Mouse (Mus musculus) kidney, embryonic 14.5 days (tissue): Measurements from ENCODE around the gene Plekhf1. TPM values are rescaled to one million over a fixed set of nuclear protein-coding genes. Genes with fewer than 3 reads are reported as not detected.

Source experiments
- ATAC-seq: fragments of 200-750 bp; cut with Nextera tagmentation; 2 replicates; pipeline ENCODE4 v1.8.0; 2017; ENCODE audit warnings: moderate number of reproducible peaks, mild to moderate bottlenecking, moderate TSS enrichment, moderate library complexity; ENCODE audit not compliant: low FRiP score, low TSS enrichment
- H3K27ac ChIP-seq: fragments of 300-500 bp; sonication (generic); 2 replicates; pipeline ENCODE4 v1.5.1; 2014; ENCODE audit warnings: low read depth, mild to moderate bottlenecking, low read length, moderate library complexity, mixed read lengths
- H3K27me3 ChIP-seq: fragments of 300-500 bp; sonication (generic); 2 replicates; pipeline ENCODE4 v1.6.1; 2014; ENCODE audit warnings: mild to moderate bottlenecking, low read length; ENCODE audit not compliant: control insufficient read depth, insufficient read depth
- H3K36me3 ChIP-seq: fragments of 300-500 bp; sonication (generic); 2 replicates; pipeline ENCODE4 v1.6.1; 2014; ENCODE audit warnings: low read length, mixed read lengths; ENCODE audit not compliant: control insufficient read depth, insufficient read depth
- H3K4me1 ChIP-seq: fragments of 300-500 bp; sonication (generic); 2 replicates; pipeline ENCODE4 v1.6.1; 2014; ENCODE audit warnings: low read length, mixed read lengths; ENCODE audit not compliant: control insufficient read depth, insufficient read depth
- H3K4me2 ChIP-seq: fragments of 300-500 bp; sonication (generic); replicated peaks from 2 replicates; pipeline ENCODE4 v1.6.1; 2014; ENCODE audit warnings: low read depth, mild to moderate bottlenecking, low read length
- H3K4me3 ChIP-seq: fragments of 300-500 bp; sonication (generic); 2 replicates; pipeline ENCODE4 v1.5.1; 2014; ENCODE audit warnings: mild to moderate bottlenecking, low read length
- H3K9ac ChIP-seq: fragments of 300-500 bp; sonication (generic); 2 replicates; pipeline ENCODE4 v1.6.1; 2014; ENCODE audit warnings: low read depth, mild to moderate bottlenecking, low read length, moderate library complexity
- H3K9me3 ChIP-seq: fragments of 300-500 bp; sonication (generic); 2 replicates; pipeline ENCODE4 v1.6.1; 2016; ENCODE audit warnings: low read length; ENCODE audit not compliant: control insufficient read depth
- WGBS: fragments of 180-500 bp; shearing (Covaris S2); extraction: QIAGEN DNeasy Blood & Tissue Kit; methylation state at CpG from one replicate; pipeline ENCODE4 v1.1.7; 2014; 5-methylcytosine and 5-hydroxymethylcytosine counted together
- polyA plus RNA-seq: library from polyadenylated mRNA; unstranded; fragments of >200 nt; fragmentation: Nextera tagmentation; extraction: Ambion mirVana; gene quantifications from 2 replicates; pipeline ENCODE4 v1.2.1, GENCODE M21; 2014

Gene Plekhf1
- polyA plus RNA-seq = 3.8 and 4.9 TPM in 2 replicates

GRCm38 (mm10) chr7:38227900-38228298 lies at the start of gene Plekhf1:
Gene Plekhf1 (minus strand): TSS chr7:38228016.
- H3K9me3 ChIP-seq = no peaks in the 10 kb centered on the region
- ATAC-seq = peak; percentile 93
- under 1% methylated on average over 36 of the region's 36 CpGs for WGBS

GRCm38 (mm10) chr7:38272551-38272950 lies 44.7 kb upstream of the Plekhf1 start:
- ATAC-seq = no peak
- H3K9me3 ChIP-seq = no peaks in the 10 kb centered on the region
- H3K27me3 ChIP-seq = no peaks in the 10 kb centered on the region
- H3K9ac ChIP-seq = no peak overlapping the region
- H3K4me3 ChIP-seq = no peak overlapping the region
- no peak overlapping the region for H3K27ac ChIP-seq
- peaks cover 10% of the 10 kb centered on the region; the same call in 1 of the 2 replicates for H3K4me1 ChIP-seq
- H3K4me2 ChIP-seq = no peak overlapping the region
- peaks cover 13% of the 10 kb centered on the region for H3K36me3 ChIP-seq

More at GRCm38 (mm10) chr7:38227900-38228298, at the start of gene Plekhf1:
- H3K4me2 ChIP-seq = peak within 1 kb of the TSS; percentile 85
- peaks cover 15% of the 10 kb centered on the region for H3K4me1 ChIP-seq
- H3K9ac ChIP-seq = peak within 1 kb of the TSS; percentile 68
- H3K27me3 ChIP-seq = no peaks in the 10 kb centered on the region; the same call in 1 of the 2 replicates
- H3K36me3 ChIP-seq = no peaks in the 10 kb centered on the region
- H3K4me3 ChIP-seq = peak within 1 kb of the TSS; percentile 67
- H3K27ac ChIP-seq = peak within 1 kb of the TSS; percentile 82

GRCm38 (mm10) chr7:38271859-38272258 lies 44.0 kb upstream of the Plekhf1 start:
- Histone ChIP-seq H3K4me1 (peaks cover 10% of the 10 kb centered on the region; the same call in 1 of the 2 replicates), H3K27ac (no peak overlapping the region), H3K9ac (peak overlapping the region; percentile 73; the same call in 1 of the 2 replicates), H3K36me3 (peaks cover 19% of the 10 kb centered on the region), H3K9me3 (no peaks in the 10 kb centered on the region), H3K4me3 (peak overlapping the region; percentile 67), H3K27me3 (no peaks in the 10 kb centered on the region), H3K4me2 (peak overlapping the region; percentile 73)
- ATAC-seq = peak; percentile 33
- WGBS = 15% methylated on average over 4 of the region's 4 CpGs

- Histone ChIP-seq H3K27me3 (no peaks in the 10 kb centered on the region), H3K4me1 (peaks cover 10% of the 10 kb centered on the region; the same call in 1 of the 2 replicates), H3K9me3 (no peaks in the 10 kb centered on the region), H3K4me3 (peak overlapping the region; percentile 67), H3K27ac (peak overlapping the region; percentile 45; the same call in 1 of the 2 replicates), H3K36me3 (peaks cover 23% of the 10 kb centered on the region), H3K4me2 (peak overlapping the region; percentile 73), H3K9ac (peak overlapping the region; percentile 73)
- WGBS = 0% methylated on average over 11 of the region's 11 CpGs
- no peak for ATAC-seq
These were observed 43.6 kb upstream of the Plekhf1 start for GRCm38 (mm10) chr7:38271511-38271811.

- H3K4me1 ChIP-seq = peaks cover 10% of the 10 kb centered on the region; the same call in 1 of the 2 replicates
- H3K36me3 ChIP-seq = peaks cover 28% of the 10 kb centered on the region
- H3K4me3 ChIP-seq = peak within 1 kb of the TSS; percentile 67
- no peaks in the 10 kb centered on the region for H3K9me3 ChIP-seq
- H3K27ac ChIP-seq = peak within 1 kb of the TSS; percentile 45
- no peaks in the 10 kb centered on the region for H3K27me3 ChIP-seq
- peak within 1 kb of the TSS; percentile 73 for H3K9ac ChIP-seq
- ATAC-seq = peak; percentile 94
- under 1% methylated on average over 38 of the region's 38 CpGs for WGBS
- peak within 1 kb of the TSS; percentile 73 for H3K4me2 ChIP-seq
These were observed 43.1 kb upstream of the Plekhf1 start, which contains the start of gene Pop4 for GRCm38 (mm10) chr7:38270703-38271510. Gene Pop4 (minus strand): TSS chr7:38271423.

- Histone ChIP-seq H3K27me3 (no peaks in the 10 kb centered on the region), H3K4me2 (no peak overlapping the region), H3K27ac (no peak overlapping the region), H3K36me3 (peaks cover 66% of the 10 kb centered on the region), H3K9me3 (no peaks in the 10 kb centered on the region), H3K4me1 (peaks cover 10% of the 10 kb centered on the region; the same call in 1 of the 2 replicates), H3K4me3 (no peak overlapping the region), H3K9ac (no peak overlapping the region)
- WGBS = 86% methylated on average over 8 of the region's 8 CpGs
- peak; percentile 46; the same call in 1 of the 2 replicates for ATAC-seq
These were observed 39.3 kb upstream of the Plekhf1 start for GRCm38 (mm10) chr7:38267006-38267680.

- no peak overlapping the region for H3K9ac ChIP-seq
- H3K4me2 ChIP-seq = no peak overlapping the region
- H3K36me3 ChIP-seq = peaks cover 62% of the 10 kb centered on the region
- H3K4me1 ChIP-seq = no peaks in the 10 kb centered on the region
- 95% methylated on average over 5 of the region's 5 CpGs for WGBS
- no peaks in the 10 kb centered on the region for H3K9me3 ChIP-seq
- no peaks in the 10 kb centered on the region for H3K27me3 ChIP-seq
- ATAC-seq = no peak
- no peak overlapping the region for H3K27ac ChIP-seq
- no peak overlapping the region for H3K4me3 ChIP-seq
These were observed 34.6 kb upstream of the Plekhf1 start for GRCm38 (mm10) chr7:38262406-38262805.

GRCm38 (mm10) chr7:38259631-38260030 lies 31.8 kb upstream of the Plekhf1 start:
- H3K9me3 ChIP-seq = no peaks in the 10 kb centered on the region
- no peak for ATAC-seq
- WGBS = 88% methylated on average over 2 of the region's 2 CpGs
- peaks cover 34% of the 10 kb centered on the region for H3K36me3 ChIP-seq
- H3K4me2 ChIP-seq = no peak overlapping the region
- H3K4me3 ChIP-seq = no peak overlapping the region
- no peak overlapping the region for H3K27ac ChIP-seq
- no peaks in the 10 kb centered on the region for H3K27me3 ChIP-seq
- no peak overlapping the region for H3K9ac ChIP-seq
- H3K4me1 ChIP-seq = no peaks in the 10 kb centered on the region

- no peaks in the 10 kb centered on the region for H3K36me3 ChIP-seq
- H3K4me1 ChIP-seq = no peaks in the 10 kb centered on the region
- H3K4me2 ChIP-seq = no peak overlapping the region
- H3K4me3 ChIP-seq = no peak overlapping the region
- no peaks in the 10 kb centered on the region for H3K9me3 ChIP-seq
- no peak overlapping the region for H3K9ac ChIP-seq
- no peak for ATAC-seq
- no peaks in the 10 kb centered on the region for H3K27me3 ChIP-seq
- no peak overlapping the region for H3K27ac ChIP-seq
These were observed 25.6 kb upstream of the Plekhf1 start for GRCm38 (mm10) chr7:38253441-38253840.
